Mouse (Mus musculus): Measurements from ENCODE around the gene St8sia2. TPM values are rescaled to one million over a fixed set of nuclear protein-coding genes. Genes with fewer than 3 reads are reported as not detected.
A peak's percentile ranks its signal among the peaks of the same experiment; 100 is the strongest.

The St8sia2 gene
- polyA plus RNA-seq (2014; fragmentation: Nextera tagmentation; extraction: Ambion mirVana) = 35.8 and 42.0 TPM in 2 replicates

DNA sequence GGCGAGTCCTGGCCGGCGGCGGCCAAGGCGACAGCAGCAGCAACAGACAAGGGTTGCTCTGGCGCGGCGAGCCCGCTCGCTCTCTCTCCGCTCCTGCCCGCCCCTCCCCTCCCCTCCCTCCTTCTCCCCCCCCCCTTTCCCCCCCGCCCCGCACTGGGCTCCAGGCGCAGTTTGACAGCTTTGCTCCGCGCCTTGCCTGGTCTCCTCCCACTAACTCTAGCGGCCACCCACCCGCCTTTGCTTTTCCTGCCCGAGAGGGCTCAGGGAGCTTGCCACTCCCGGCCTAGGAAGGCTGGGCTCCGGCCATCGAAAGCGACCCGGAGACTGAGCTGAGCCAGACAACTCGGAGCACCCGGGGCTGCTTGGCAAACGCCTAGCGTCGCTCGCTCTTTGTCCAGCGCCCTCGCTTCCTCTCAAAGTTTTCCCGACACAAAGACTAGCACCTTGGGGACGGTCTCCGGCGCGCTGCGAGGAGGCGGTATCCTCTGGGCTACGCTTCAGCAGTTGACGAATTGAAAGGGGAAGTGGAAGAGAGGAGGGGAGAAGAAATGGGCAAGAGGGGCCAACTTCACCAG, at the start of gene St8sia2:
TSS of gene St8sia2 (minus strand) at position 90 of the 575 bp plus-strand sequence.
- H3K27me3 ChIP-seq (ENCODE audit: control insufficient read depth, insufficient read depth, low read length) = peaks cover 5% of the 10 kb centered on the region; the same call in 1 of the 2 replicates
- peaks cover 4% of the 10 kb centered on the region; the same call in 1 of the 2 replicates for H3K4me1 ChIP-seq (replicated peaks; ENCODE audit: control insufficient read depth, insufficient read depth, low read length)
- DNase-seq (ENCODE audit: low spot score) = peak; percentile 90
- peak within 1 kb of the TSS; percentile 98 for H3K9ac ChIP-seq (ENCODE audit: low read length)
- H3K4me2 ChIP-seq (ENCODE audit: low read depth, low read length, severe bottlenecking) = peak within 1 kb of the TSS; percentile 44
- ATAC-seq (replicated peaks; ENCODE audit: low FRiP score) = peak; percentile 88
- H3K36me3 ChIP-seq (ENCODE audit: control insufficient read depth, insufficient read depth, low read length) = no peaks in the 10 kb centered on the region
- WGBS = under 1% methylated on average over 26 of the region's 42 CpGs
- H3K9me3 ChIP-seq (ENCODE audit: control insufficient read depth, low read length) = no peaks in the 10 kb centered on the region
- H3K4me3 ChIP-seq (ENCODE audit: low read depth, low read length) = peak within 1 kb of the TSS; percentile 93
- peak within 1 kb of the TSS; percentile 86 for H3K27ac ChIP-seq (ENCODE audit: low read depth, low read length)

- H3K9ac ChIP-seq (ENCODE audit: low read length) = no peak overlapping the region
- WGBS = 93% methylated on average over 6 of the region's 6 CpGs
- no peak overlapping the region for H3K4me2 ChIP-seq (ENCODE audit: low read depth, low read length, severe bottlenecking)
- no peak overlapping the region for H3K4me3 ChIP-seq (ENCODE audit: low read depth, low read length)
- no peaks in the 10 kb centered on the region for H3K36me3 ChIP-seq (ENCODE audit: control insufficient read depth, insufficient read depth, low read length)
- H3K27me3 ChIP-seq (ENCODE audit: control insufficient read depth, insufficient read depth, low read length) = no peaks in the 10 kb centered on the region
- DNase-seq (ENCODE audit: low spot score) = no peak
- H3K27ac ChIP-seq (ENCODE audit: low read depth, low read length) = no peak overlapping the region
- no peaks in the 10 kb centered on the region for H3K9me3 ChIP-seq (ENCODE audit: control insufficient read depth, low read length)
- no peaks in the 10 kb centered on the region; the same call in 1 of the 2 replicates for H3K4me1 ChIP-seq (replicated peaks; ENCODE audit: control insufficient read depth, insufficient read depth, low read length)
- ATAC-seq (replicated peaks; ENCODE audit: low FRiP score) = no peak
Observed at GRCm38 (mm10) chr7:74061076-74061475, 47.6 kb upstream of the St8sia2 start.

GRCm38 (mm10) chr7:74060306-74060946, 46.9 kb upstream of the St8sia2 start:
- Histone ChIP-seq H3K27me3 (ENCODE audit: control insufficient read depth, insufficient read depth, low read length) (no peaks in the 10 kb centered on the region), H3K4me3 (ENCODE audit: low read depth, low read length) (no peak overlapping the region), H3K9ac (ENCODE audit: low read length) (no peak overlapping the region), H3K4me1 (replicated peaks; ENCODE audit: control insufficient read depth, insufficient read depth, low read length) (no peaks in the 10 kb centered on the region; the same call in 1 of the 2 replicates), H3K9me3 (ENCODE audit: control insufficient read depth, low read length) (no peaks in the 10 kb centered on the region), H3K36me3 (ENCODE audit: control insufficient read depth, insufficient read depth, low read length) (no peaks in the 10 kb centered on the region), H3K4me2 (ENCODE audit: low read depth, low read length, severe bottlenecking) (no peak overlapping the region), H3K27ac (ENCODE audit: low read depth, low read length) (no peak overlapping the region)
- no peak for DNase-seq (ENCODE audit: low spot score)
- no peak for ATAC-seq (replicated peaks; ENCODE audit: low FRiP score)
- 78% methylated on average over 3 of the region's 3 CpGs for WGBS

- Histone ChIP-seq H3K36me3 (ENCODE audit: control insufficient read depth, insufficient read depth, low read length) (no peaks in the 10 kb centered on the region), H3K9ac (ENCODE audit: low read length) (no peak overlapping the region), H3K9me3 (ENCODE audit: control insufficient read depth, low read length) (no peaks in the 10 kb centered on the region), H3K27me3 (ENCODE audit: control insufficient read depth, insufficient read depth, low read length) (no peaks in the 10 kb centered on the region), H3K4me1 (replicated peaks; ENCODE audit: control insufficient read depth, insufficient read depth, low read length) (no peaks in the 10 kb centered on the region), H3K27ac (ENCODE audit: low read depth, low read length) (no peak overlapping the region), H3K4me2 (ENCODE audit: low read depth, low read length, severe bottlenecking) (no peak overlapping the region), H3K4me3 (ENCODE audit: low read depth, low read length) (no peak overlapping the region)
- DNase-seq (ENCODE audit: low spot score) (no peak), ATAC-seq (replicated peaks; ENCODE audit: low FRiP score) (no peak)
- 88% methylated on average over 3 of the region's 3 CpGs for WGBS
Observed at GRCm38 (mm10) chr7:74059684-74060083, 46.2 kb upstream of the St8sia2 start.

DNA sequence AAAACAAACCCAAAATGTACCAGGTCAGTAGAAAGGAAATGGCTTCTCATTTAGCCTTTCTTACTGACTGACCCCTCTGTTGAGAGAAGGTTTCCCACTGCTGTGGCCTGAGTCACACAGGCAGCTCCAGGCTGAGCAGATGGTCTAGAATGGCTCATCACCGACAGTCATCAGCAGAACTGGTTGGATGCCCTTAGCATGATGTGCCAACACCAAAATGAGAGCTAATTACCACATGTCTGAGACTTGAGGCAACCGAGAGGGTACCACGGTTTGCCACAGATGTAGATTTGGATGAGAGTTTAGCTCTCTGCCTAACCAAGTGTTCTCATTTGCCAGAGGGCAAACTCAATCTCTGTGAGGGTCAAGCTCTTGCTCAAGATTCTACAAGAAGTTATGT, 42.3 kb upstream of the St8sia2 start:
- H3K27me3 ChIP-seq (ENCODE audit: control insufficient read depth, insufficient read depth, low read length) = no peaks in the 10 kb centered on the region
- H3K4me2 ChIP-seq (ENCODE audit: low read depth, low read length, severe bottlenecking) = no peak overlapping the region
- ATAC-seq (replicated peaks; ENCODE audit: low FRiP score) (no peak), DNase-seq (ENCODE audit: low spot score) (no peak)
- H3K27ac ChIP-seq (ENCODE audit: low read depth, low read length) = no peak overlapping the region
- WGBS = 97% methylated on average over 3 of the region's 3 CpGs
- no peak overlapping the region for H3K9ac ChIP-seq (ENCODE audit: low read length)
- no peaks in the 10 kb centered on the region for H3K4me1 ChIP-seq (replicated peaks; ENCODE audit: control insufficient read depth, insufficient read depth, low read length)
- no peaks in the 10 kb centered on the region for H3K36me3 ChIP-seq (ENCODE audit: control insufficient read depth, insufficient read depth, low read length)
- H3K9me3 ChIP-seq (ENCODE audit: control insufficient read depth, low read length) = no peaks in the 10 kb centered on the region
- H3K4me3 ChIP-seq (ENCODE audit: low read depth, low read length) = no peak overlapping the region

DNA sequence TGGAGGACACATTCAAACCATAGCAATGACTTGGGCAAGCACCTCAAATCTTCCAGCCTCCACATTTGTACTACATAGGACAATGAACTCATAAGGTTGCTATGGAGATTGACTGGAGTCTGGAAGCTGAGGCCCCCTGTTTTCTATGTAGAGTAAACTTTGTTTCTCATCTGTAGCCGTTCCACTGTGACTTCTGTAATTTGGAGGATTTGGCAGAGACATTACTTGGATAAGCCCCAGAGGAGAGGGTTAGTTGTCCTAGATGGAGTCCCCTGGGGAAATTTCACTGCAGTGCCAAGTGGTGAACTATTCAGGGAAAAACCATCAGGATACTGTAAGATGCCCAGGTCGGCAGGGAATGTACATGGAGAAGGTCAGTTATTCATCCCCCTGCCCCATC, 34.1 kb upstream of the St8sia2 start:
- 82% methylated on average over 2 of the region's 2 CpGs for WGBS
- Histone ChIP-seq H3K36me3 (ENCODE audit: control insufficient read depth, insufficient read depth, low read length) (no peaks in the 10 kb centered on the region), H3K4me1 (replicated peaks; ENCODE audit: control insufficient read depth, insufficient read depth, low read length) (peaks cover 4% of the 10 kb centered on the region; the same call in 1 of the 2 replicates), H3K27ac (ENCODE audit: low read depth, low read length) (no peak overlapping the region), H3K9me3 (ENCODE audit: control insufficient read depth, low read length) (no peaks in the 10 kb centered on the region), H3K4me3 (ENCODE audit: low read depth, low read length) (no peak overlapping the region), H3K9ac (ENCODE audit: low read length) (no peak overlapping the region), H3K27me3 (ENCODE audit: control insufficient read depth, insufficient read depth, low read length) (no peaks in the 10 kb centered on the region), H3K4me2 (ENCODE audit: low read depth, low read length, severe bottlenecking) (no peak overlapping the region)
- DNase-seq (ENCODE audit: low spot score) (no peak), ATAC-seq (replicated peaks; ENCODE audit: low FRiP score) (no peak)

GRCm38 (mm10) chr7:74045166-74045957, 31.9 kb upstream of the St8sia2 start:
- DNase-seq (ENCODE audit: low spot score) = no peak
- WGBS = 49% methylated on average over 8 of the region's 8 CpGs
- H3K9me3 ChIP-seq (ENCODE audit: control insufficient read depth, low read length) = no peaks in the 10 kb centered on the region
- H3K36me3 ChIP-seq (ENCODE audit: control insufficient read depth, insufficient read depth, low read length) = no peaks in the 10 kb centered on the region
- H3K4me3 ChIP-seq (ENCODE audit: low read depth, low read length) = no peak overlapping the region
- peaks cover 4% of the 10 kb centered on the region; the same call in 1 of the 2 replicates for H3K4me1 ChIP-seq (replicated peaks; ENCODE audit: control insufficient read depth, insufficient read depth, low read length)
- no peak overlapping the region for H3K4me2 ChIP-seq (ENCODE audit: low read depth, low read length, severe bottlenecking)
- no peak overlapping the region for H3K27ac ChIP-seq (ENCODE audit: low read depth, low read length)
- ATAC-seq (replicated peaks; ENCODE audit: low FRiP score) = no peak
- H3K9ac ChIP-seq (ENCODE audit: low read length) = no peak overlapping the region
- no peaks in the 10 kb centered on the region for H3K27me3 ChIP-seq (ENCODE audit: control insufficient read depth, insufficient read depth, low read length)

- Histone ChIP-seq H3K27me3 (ENCODE audit: control insufficient read depth, insufficient read depth, low read length) (no peaks in the 10 kb centered on the region), H3K4me1 (replicated peaks; ENCODE audit: control insufficient read depth, insufficient read depth, low read length) (peaks cover 4% of the 10 kb centered on the region; the same call in 1 of the 2 replicates), H3K9me3 (ENCODE audit: control insufficient read depth, low read length) (no peaks in the 10 kb centered on the region), H3K36me3 (ENCODE audit: control insufficient read depth, insufficient read depth, low read length) (no peaks in the 10 kb centered on the region), H3K4me2 (ENCODE audit: low read depth, low read length, severe bottlenecking) (no peak overlapping the region), H3K27ac (ENCODE audit: low read depth, low read length) (no peak overlapping the region), H3K9ac (ENCODE audit: low read length) (no peak overlapping the region), H3K4me3 (ENCODE audit: low read depth, low read length) (no peak overlapping the region)
- ATAC-seq (replicated peaks; ENCODE audit: low FRiP score) = no peak
- DNase-seq (ENCODE audit: low spot score) = no peak
- 71% methylated on average over 13 of the region's 13 CpGs for WGBS
Observed at GRCm38 (mm10) chr7:74043562-74044138, 30.2 kb upstream of the St8sia2 start.

All from forebrain, embryonic 11.5 days (tissue).